ENCODE assay signal across 23 mouse cellular contexts in genomic region chr12:26366372-26366771, GRCm38 (mm10). TPM values are rescaled to one million over a fixed set of nuclear protein-coding genes. Genes with fewer than 3 reads are reported as not detected.
DNase-seq lines count a peak whose midpoint lies in the region; ATAC-seq and TF ChIP-seq lines count a peak whose summit lies in the region.
"Had no signal": no experiment of that assay in that cellular context is flagged by ENCODE, and none has a peak within 500 bp of the region (broad histone marks: within the 10 kb centered on the region; RNA-seq: fewer than 3 reads in every experiment).

No protein-coding gene starts in this region.

- 74% methylated on average over 4 of the region's 4 CpGs for WGBS in lung, embryonic 14.5 days

- H3K4me1 ChIP-seq in lung, embryonic 14.5 days (ENCODE audit: insufficient read depth) = 0 out of 2 replicates have a peak, but pooled peaks cover 4% of the 10 kb centered on the region

- H3K9me3 ChIP-seq in lung, embryonic 14.5 days (ENCODE audit: low read depth, low read length) = no peaks in the 10 kb centered on the region
- H3K9me3 ChIP-seq: embryonic facial prominence, embryonic 13.5 days; forebrain, embryonic 13.5 days; hindbrain, embryonic 10.5 days; limb, embryonic 15.5 days; stomach, embryonic 15.5 days had no signal

- no peak overlapping the region for H3K4me2 ChIP-seq in lung, embryonic 14.5 days
- H3K4me2 ChIP-seq: embryonic facial prominence, embryonic 13.5 days; forebrain, embryonic 13.5 days; limb, embryonic 15.5 days; midbrain, embryonic 11.5 days; stomach, embryonic 15.5 days had no signal

- H3K27ac ChIP-seq in lung, embryonic 14.5 days (ENCODE audit: low read depth) = 0 out of 2 replicates have a peak overlapping the region, but pooled peaks have one; percentile 18
- H3K27ac ChIP-seq: embryonic facial prominence, embryonic 13.5 days; forebrain, embryonic 13.5 days; hindbrain, embryonic 10.5 days; limb, embryonic 15.5 days; liver, embryonic 14.5 days; stomach, embryonic 15.5 days had no signal

- H3K36me3 ChIP-seq in lung, embryonic 14.5 days (ENCODE audit: insufficient read depth) = peaks cover 13% of the 10 kb centered on the region
- H3K36me3 ChIP-seq: limb, embryonic 15.5 days; stomach, embryonic 15.5 days had no signal

- H3K4me3 ChIP-seq in lung, embryonic 14.5 days (ENCODE audit: low read depth, low read length) = no peak overlapping the region
- H3K4me3 ChIP-seq: embryonic facial prominence, embryonic 13.5 days; forebrain, embryonic 13.5 days; hindbrain, embryonic 10.5 days; limb, embryonic 15.5 days; stomach, embryonic 15.5 days had no signal

- ATAC-seq in lung, embryonic 14.5 days (ENCODE audit: insufficient read depth) = peak; percentile 30; the same call in 1 of the 2 replicates
- ATAC-seq: forebrain, embryonic 13.5 days had no signal

- DNase-seq in cerebellum, adult 9-11 months = peak; percentile 28
- no peak for DNase-seq in cerebellum, postnatal 14 days
- DNase-seq in brain, adult 2 months (ENCODE audit: low read depth, low spot score) = peak; percentile 65
- no peak for DNase-seq in lung, embryonic 14.5 days
- DNase-seq in lung, postnatal 25 days (ENCODE audit: low spot score) = peak; percentile 66
- DNase-seq in testis, postnatal 14 days (ENCODE audit: low spot score) = no peak
- DNase-seq in embryo, embryonic 11 days = no peak
- DNase-seq: adrenal gland, postnatal 14 days; cerebellum, adult 11 months; kidney, adult 18-20 months; kidney, postnatal 4 days; layer of hippocampus, adult 9-11 months; left cerebral cortex, postnatal 4 days; right cerebral cortex, adult 18-20 months; thymus, adult 18-20 months; thymus, postnatal 4 days had no signal

- H3K9ac ChIP-seq in lung, embryonic 14.5 days = no peak overlapping the region
- H3K9ac ChIP-seq: embryonic facial prominence, embryonic 13.5 days; forebrain, embryonic 13.5 days; limb, embryonic 15.5 days; liver, embryonic 14.5 days; stomach, embryonic 15.5 days had no signal

- H3K27me3 ChIP-seq in lung, embryonic 14.5 days (ENCODE audit: insufficient read depth, low read length) = no peaks in the 10 kb centered on the region
- H3K27me3 ChIP-seq: embryonic facial prominence, embryonic 13.5 days; forebrain, embryonic 13.5 days; limb, embryonic 15.5 days; stomach, embryonic 15.5 days had no signal

- TF ChIP-seq CTCF in lung, embryonic 14.5 days (IDR thresholded peaks at IDR 0.05; ENCODE audit: low read depth) = no peak

RNA-seq across cellular contexts. Expression of gene Rnf144a, which starts 48.7 kb away (rescaled TPM):
- polyA plus RNA-seq in lung, embryonic 14.5 days (2014; fragmentation: Nextera tagmentation; extraction: Ambion mirVana) = 45.6 and 46.9 TPM in 2 replicates

Comparison
In these comparisons a context has a peak if more than half of its experiments do, and no peak if none do; other contexts are left out.
1. DNase-seq: peak in cerebellum, adult 9-11 months (single experiment), brain, adult 2 months (single experiment) and lung, postnatal 25 days (single experiment); none in cerebellum, postnatal 14 days (0 of 2), lung, embryonic 14.5 days (single experiment), testis, postnatal 14 days (single experiment) and embryo, embryonic 11 days (single experiment).